In genomic region chr19:59074841-59075471, GRCm38 (mm10) we compare ENCODE assay signal across 8 mouse cellular contexts. TPM values are rescaled to one million over a fixed set of nuclear protein-coding genes. Genes with fewer than 3 reads are reported as not detected.
DNase-seq lines count a peak whose midpoint lies in the region; ATAC-seq and TF ChIP-seq lines count a peak whose summit lies in the region.

No protein-coding gene starts in this region.

- peak overlapping the region; percentile 91 for H3K9ac ChIP-seq in liver, adult 2 months (ENCODE audit: low read depth, low read length)
- peak overlapping the region; percentile 40 for H3K9ac ChIP-seq in kidney, embryonic 15.5 days
- 0 out of 2 replicates have a peak overlapping the region, but pooled peaks have one; percentile 25 for H3K9ac ChIP-seq in stomach, embryonic 14.5 days (replicated peaks; ENCODE audit: low read depth, low read length)

- H3K79me2 ChIP-seq in liver, adult 2 months (ENCODE audit: control insufficient read depth, insufficient read depth, low read length): peaks cover 23% of the 10 kb centered on the region; the same call in 1 of the 2 replicates

- H3K4me2 ChIP-seq in kidney, embryonic 15.5 days: peak overlapping the region; percentile 99
- H3K4me2 ChIP-seq in stomach, embryonic 14.5 days (replicated peaks; ENCODE audit: low read depth, low read length): peak overlapping the region; percentile 94

- peak; percentile 47 for DNase-seq in liver, adult 2 months (ENCODE audit: extremely low read depth, low read depth, low spot score)
- no peak for DNase-seq in liver
- DNase-seq in heart, adult 8-10 months (ENCODE audit: low spot score): peak; percentile 20
- DNase-seq in lung, postnatal 25 days (ENCODE audit: low spot score): peak; percentile 39
- DNase-seq in urinary bladder, postnatal 10 days (ENCODE audit: low spot score): no peak

- H3K27me3 ChIP-seq in liver, adult 2 months (ENCODE audit: control insufficient read depth, insufficient read depth, low read length): no peaks in the 10 kb centered on the region
- peaks cover 66% of the 10 kb centered on the region for H3K27me3 ChIP-seq in kidney, embryonic 15.5 days
- peaks cover 8% of the 10 kb centered on the region; the same call in 1 of the 2 replicates for H3K27me3 ChIP-seq in stomach, embryonic 14.5 days (ENCODE audit: control insufficient read depth, insufficient read depth, low read length)

- WGBS in liver, adult 2 months: 3% methylated on average over 46 of the region's 46 CpGs
- 4% methylated on average over 46 of the region's 46 CpGs for WGBS in kidney, embryonic 15.5 days
- 5% methylated on average over 46 of the region's 46 CpGs for WGBS in stomach, embryonic 14.5 days

- no peaks in the 10 kb centered on the region for H3K9me3 ChIP-seq in kidney, embryonic 15.5 days (replicated peaks)
- no peaks in the 10 kb centered on the region for H3K9me3 ChIP-seq in stomach, embryonic 14.5 days (ENCODE audit: control insufficient read depth, low read depth, low read length)

- no peak for TF ChIP-seq CTCF in liver, adult 2 months (IDR thresholded peaks at IDR 0.05; ENCODE audit: low read depth, low read length)
- no peak for TF ChIP-seq CTCF in bone marrow macrophage, adult 2 months (IDR thresholded peaks at IDR 0.05; ENCODE audit: low read depth, low read length)

- H3K27ac ChIP-seq in liver, adult 2 months (replicated peaks; ENCODE audit: insufficient read depth, low read depth, low read length): peak overlapping the region; percentile 70
- H3K27ac ChIP-seq in bone marrow macrophage, adult 2 months (ENCODE audit: insufficient read depth, low read depth, low read length): peak overlapping the region; percentile 96
- H3K27ac ChIP-seq in kidney, embryonic 15.5 days: no peak overlapping the region
- no peak overlapping the region for H3K27ac ChIP-seq in stomach, embryonic 14.5 days (ENCODE audit: low read length)

- H3K36me3 ChIP-seq in liver, adult 2 months (ENCODE audit: control insufficient read depth, insufficient read depth, low read length): no peaks in the 10 kb centered on the region
- H3K36me3 ChIP-seq in kidney, embryonic 15.5 days: no peaks in the 10 kb centered on the region
- no peaks in the 10 kb centered on the region for H3K36me3 ChIP-seq in stomach, embryonic 14.5 days (ENCODE audit: control insufficient read depth, insufficient read depth, low read length)

- H3K4me1 ChIP-seq in liver, adult 2 months (ENCODE audit: control insufficient read depth, insufficient read depth, low read length): peaks cover 25% of the 10 kb centered on the region
- peaks cover 32% of the 10 kb centered on the region for H3K4me1 ChIP-seq in bone marrow macrophage, adult 2 months (ENCODE audit: control insufficient read depth, insufficient read depth, low read length)
- H3K4me1 ChIP-seq in kidney, embryonic 15.5 days: peaks cover 11% of the 10 kb centered on the region
- H3K4me1 ChIP-seq in stomach, embryonic 14.5 days (ENCODE audit: control insufficient read depth, insufficient read depth, low read length): 0 out of 2 replicates have a peak, but pooled peaks cover 3% of the 10 kb centered on the region

- TF ChIP-seq POLR2A in liver, adult 2 months (IDR thresholded peaks at IDR 0.05; ENCODE audit: extremely low read depth, insufficient read depth, low read length): no peak
- TF ChIP-seq POLR2A in bone marrow macrophage, adult 2 months (IDR thresholded peaks at IDR 0.05; ENCODE audit: borderline replicate concordance, low read depth, low read length): no peak

- ATAC-seq in kidney, embryonic 15.5 days (replicated peaks; ENCODE audit: low FRiP score): peak; percentile 64
- ATAC-seq in stomach, embryonic 14.5 days (ENCODE audit: insufficient number of reproducible peaks, insufficient read depth, low FRiP score, low read depth): peak; percentile 61; the same call in 1 of the 2 replicates

- H3K4me3 ChIP-seq in liver, adult 2 months (ENCODE audit: insufficient read depth, low read depth, low read length): peak overlapping the region; percentile 96
- H3K4me3 ChIP-seq in bone marrow macrophage, adult 2 months (ENCODE audit: insufficient read depth, low read length): peak overlapping the region; percentile 97
- H3K4me3 ChIP-seq in kidney, embryonic 15.5 days (replicated peaks): peak overlapping the region; percentile 62
- H3K4me3 ChIP-seq in stomach, embryonic 14.5 days (ENCODE audit: low read depth, low read length): peak overlapping the region; percentile 64

RNA-seq across cellular contexts. Expression of gene Shtn1, which starts 0.9 kb away (rescaled TPM):
- 10.4 and 10.6 TPM in 2 replicates for total RNA-seq in liver, adult 2 months (2014; rRNA removed)
- 3.9 and 4.9 TPM in 2 replicates for polyA plus RNA-seq in liver, adult 2 months (2012; rRNA removed)
- 79.0 and 83.6 TPM in 2 replicates for polyA plus RNA-seq in bone marrow macrophage, adult 2 months (2012; ENCODE audit: insufficient read depth, insufficient read length, missing spikeins)
- 1 to 10 TPM; 2.1 to 3.4 (median 2.6) TPM for total RNA-seq in heart, adult 8-10 months (2022)
- 2.0 and 2.3 TPM in 2 replicates for polyA plus RNA-seq in kidney, embryonic 15.5 days (2015; fragmentation: Nextera tagmentation; extraction: Ambion mirVana)
- polyA plus RNA-seq in stomach, embryonic 14.5 days (2014; fragmentation: Nextera tagmentation; extraction: Ambion mirVana): 9.9 and 11.8 TPM in 2 replicates

Comparison
In these comparisons a context has a peak if more than half of its experiments do, and no peak if none do; other contexts are left out.
1. DNase-seq: peak in liver, adult 2 months (single experiment), heart, adult 8-10 months (single experiment) and lung, postnatal 25 days (single experiment); none in liver (single experiment) and urinary bladder, postnatal 10 days (single experiment).
2. H3K27ac ChIP-seq: peak in liver, adult 2 months (single experiment) and bone marrow macrophage, adult 2 months (single experiment); none in kidney, embryonic 15.5 days (single experiment) and stomach, embryonic 14.5 days (single experiment).
3. H3K9ac ChIP-seq: peak in every context shown above with its lines; median percentile 91 in liver, adult 2 months; 40 in kidney, embryonic 15.5 days; 25 in stomach, embryonic 14.5 days.
4. Peak in every context shown above with its lines, with median percentiles within 50 percentile points of each other: H3K4me3 ChIP-seq.